Mouse (Mus musculus) inflammation-experienced regulatory T-cells, adult 16 weeks (primary cell): ENCODE measurements around the gene Arhgap25. TPM values are rescaled to one million over a fixed set of nuclear protein-coding genes. Genes with fewer than 3 reads are reported as not detected.

ENCODE experiments used
- polyA plus RNA-seq: library from polyadenylated mRNA; unstranded; fragments of 100-300 nt; shearing (Covaris generic); gene quantifications from one replicate; pipeline ENCODE4 v1.2.1, GENCODE M21; 2017

Gene Arhgap25
- 223 TPM for polyA plus RNA-seq

GRCm38 (mm10) chr6:87532953-87533710 lies at the start of gene Arhgap25:
Gene Arhgap25 (minus strand): TSS chr6:87533259.

GRCm38 (mm10) chr6:87428487-87429044 lies 104.5 kb downstream of the Arhgap25 start, which contains the start of gene Bmp10:
Gene Bmp10 (plus strand): TSS chr6:87428994.

Other genes starting within 250 kb of the Arhgap25 start
- gene Antxr1, start 197.4 kb downstream of the Arhgap25 start, polyA plus RNA-seq = not detected
- not detected for gene Gkn1, start 182.3 kb downstream of the Arhgap25 start, polyA plus RNA-seq
- gene Gkn2, start 159.9 kb downstream of the Arhgap25 start, polyA plus RNA-seq = not detected
- gene Gkn3, start 144.3 kb downstream of the Arhgap25 start, polyA plus RNA-seq = not detected
- not detected for gene Bmp10, start 104.3 kb downstream of the Arhgap25 start, polyA plus RNA-seq
- gene Prokr1, start 57.5 kb upstream of the Arhgap25 start, polyA plus RNA-seq = 0.12 TPM
- gene Aplf, start 138.9 kb upstream of the Arhgap25 start, polyA plus RNA-seq = 8.1 TPM
- gene Efcc1, start 197.6 kb upstream of the Arhgap25 start, polyA plus RNA-seq = 0.17 TPM
- gene Gp9, start 244.8 kb upstream of the Arhgap25 start, polyA plus RNA-seq = 0.34 TPM